ENCODE assay signal across 12 mouse cellular contexts in the genomic region with DNA sequence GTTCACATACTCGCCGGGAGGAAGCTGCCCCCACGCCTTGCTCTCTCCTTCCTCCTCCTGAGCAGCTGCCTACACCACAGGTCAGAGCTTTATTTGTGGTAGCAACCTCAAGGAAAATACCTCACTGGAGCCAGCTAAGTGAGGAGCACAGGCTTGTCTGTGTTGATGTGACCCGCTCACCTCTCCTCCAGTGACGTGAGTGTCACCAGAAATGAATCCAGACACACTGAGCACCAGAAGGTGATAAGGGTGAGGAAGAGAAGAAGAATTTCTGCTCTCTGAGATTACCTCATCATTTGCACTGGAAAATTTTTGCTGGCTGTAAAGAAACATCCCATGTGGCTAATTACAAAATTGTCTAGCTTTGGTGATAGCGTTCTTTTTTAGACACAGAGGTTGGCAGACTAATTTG.
A peak's percentile ranks its signal among the peaks of the same experiment; 100 is the strongest.
DNase-seq lines count a peak whose midpoint lies in the region; ATAC-seq and TF ChIP-seq lines count a peak whose summit lies in the region.
"Had no signal": no experiment of that assay in that cellular context is flagged by ENCODE, and none has a peak within 500 bp of the region (broad histone marks: within the 10 kb centered on the region; RNA-seq: fewer than 3 reads in every experiment).

No protein-coding gene starts in this region.

- no peak overlapping the region for H3K9ac ChIP-seq in lung, embryonic 14.5 days
- no peak overlapping the region for H3K9ac ChIP-seq in heart, embryonic 16.5 days (ENCODE audit: low read length)
- H3K9ac ChIP-seq: kidney, embryonic 15.5 days; liver, embryonic 13.5 days had no signal

- no peaks in the 10 kb centered on the region for H3K36me3 ChIP-seq in heart, embryonic 10.5 days
- H3K36me3 ChIP-seq in lung, embryonic 14.5 days (ENCODE audit: insufficient read depth): no peaks in the 10 kb centered on the region
- no peaks in the 10 kb centered on the region for H3K36me3 ChIP-seq in heart, embryonic 16.5 days (ENCODE audit: control insufficient read depth, insufficient read depth)
- H3K36me3 ChIP-seq: kidney, embryonic 15.5 days; liver, embryonic 13.5 days had no signal

- H3K9me3 ChIP-seq in heart, embryonic 10.5 days: no peaks in the 10 kb centered on the region
- H3K9me3 ChIP-seq in lung, embryonic 14.5 days (ENCODE audit: low read depth, low read length): no peaks in the 10 kb centered on the region
- no peaks in the 10 kb centered on the region for H3K9me3 ChIP-seq in heart, embryonic 16.5 days (replicated peaks; ENCODE audit: control insufficient read depth, low read length)
- H3K9me3 ChIP-seq: kidney, embryonic 15.5 days; liver, embryonic 13.5 days had no signal

- H3K27ac ChIP-seq in heart, embryonic 10.5 days: peak overlapping the region; percentile 59; the same call in 1 of the 2 replicates
- no peak overlapping the region for H3K27ac ChIP-seq in lung, embryonic 14.5 days (ENCODE audit: low read depth)
- H3K27ac ChIP-seq in heart, embryonic 16.5 days (ENCODE audit: low read length): no peak overlapping the region
- H3K27ac ChIP-seq: kidney, embryonic 15.5 days; liver, embryonic 13.5 days had no signal

- H3K4me1 ChIP-seq in heart, embryonic 10.5 days: peaks cover 18% of the 10 kb centered on the region; the same call in 1 of the 2 replicates
- H3K4me1 ChIP-seq in lung, embryonic 14.5 days (ENCODE audit: insufficient read depth): 0 out of 2 replicates have a peak, but pooled peaks cover 3% of the 10 kb centered on the region
- H3K4me1 ChIP-seq in lung, adult 2 months (ENCODE audit: control insufficient read depth, insufficient read depth, low read length): no peaks in the 10 kb centered on the region; the same call in 1 of the 2 replicates
- H3K4me1 ChIP-seq in heart, embryonic 16.5 days (ENCODE audit: control insufficient read depth, insufficient read depth, low read length): peaks cover 6% of the 10 kb centered on the region
- H3K4me1 ChIP-seq: kidney, embryonic 15.5 days; liver, embryonic 13.5 days had no signal

- peak; percentile 49; the same call in 1 of the 2 replicates for ATAC-seq in lung, embryonic 14.5 days (ENCODE audit: insufficient read depth)
- ATAC-seq in heart, embryonic 16.5 days (replicated peaks; ENCODE audit: extremely low read depth, insufficient read depth, low FRiP score): peak; percentile 60
- no peak for ATAC-seq in activated CD4-positive, CD25-positive, alpha-beta regulatory T cell, adult 4 months

- H3K27me3 ChIP-seq in heart, embryonic 10.5 days (ENCODE audit: insufficient read depth, poor library complexity, severe bottlenecking): no peaks in the 10 kb centered on the region
- H3K27me3 ChIP-seq in lung, embryonic 14.5 days (ENCODE audit: insufficient read depth, low read length): no peaks in the 10 kb centered on the region
- H3K27me3 ChIP-seq in heart, embryonic 16.5 days (ENCODE audit: control insufficient read depth, insufficient read depth, low read length): no peaks in the 10 kb centered on the region
- H3K27me3 ChIP-seq: kidney, embryonic 15.5 days; liver, embryonic 13.5 days had no signal

- intact Hi-C loops in heart, postnatal 25 days (cut with DNase I): no loop called here

- H3K4me3 ChIP-seq in heart, embryonic 10.5 days: no peak overlapping the region
- no peak overlapping the region for H3K4me3 ChIP-seq in lung, embryonic 14.5 days (ENCODE audit: low read depth, low read length)
- no peak overlapping the region for H3K4me3 ChIP-seq in lung, adult 2 months (replicated peaks; ENCODE audit: extremely low read depth, low read depth, low read length)
- H3K4me3 ChIP-seq in heart, embryonic 16.5 days (ENCODE audit: low read length): no peak overlapping the region
- H3K4me3 ChIP-seq: kidney, embryonic 15.5 days; liver, embryonic 13.5 days had no signal

- peak; percentile 76 for DNase-seq in heart, embryonic 10.5 days (ENCODE audit: low spot score)
- no peak for DNase-seq in heart, postnatal 25 days (ENCODE audit: low spot score)
- peak; percentile 15 for DNase-seq in lung, embryonic 14.5 days
- DNase-seq in lung, adult 2 months: no peak
- peak; percentile 5 for DNase-seq in lung, postnatal 10 days
- DNase-seq in natural killer cell, adult 2 months (ENCODE audit: low spot score in 2 of 2): no peak
- DNase-seq: adrenal gland, postnatal 36 days; liver, embryonic 13.5 days; right cerebral cortex, postnatal 14 days had no signal

- TF ChIP-seq POLR2A in lung, adult 2 months (IDR thresholded peaks at IDR 0.05; ENCODE audit: borderline replicate concordance, extremely low read depth, low read depth, low read length): no peak

- H3K4me2 ChIP-seq in lung, embryonic 14.5 days: 0 out of 2 replicates have a peak overlapping the region, but pooled peaks have one; percentile 15
- peak overlapping the region; percentile 21; the same call in 1 of the 2 replicates for H3K4me2 ChIP-seq in heart, embryonic 16.5 days (ENCODE audit: low read depth, low read length)
- H3K4me2 ChIP-seq: kidney, embryonic 15.5 days; liver, embryonic 13.5 days had no signal

- no peak for TF ChIP-seq CTCF in lung, embryonic 14.5 days (IDR thresholded peaks at IDR 0.05; ENCODE audit: low read depth)
- TF ChIP-seq CTCF in lung, adult 2 months (IDR thresholded peaks at IDR 0.05; ENCODE audit: insufficient read depth, low read length): no peak

- WGBS in heart, embryonic 10.5 days: 40% methylated on average over 6 of the region's 6 CpGs
- 32% methylated on average over 6 of the region's 6 CpGs for WGBS in lung, embryonic 14.5 days
- WGBS in lung, adult 2 months: 38% methylated on average over 6 of the region's 6 CpGs
- 25% methylated on average over 6 of the region's 6 CpGs for WGBS in heart, embryonic 16.5 days

Comparison
In these comparisons a context has a peak if more than half of its experiments do, and no peak if none do; other contexts are left out.
1. DNase-seq: peak in heart, embryonic 10.5 days (single experiment), lung, embryonic 14.5 days (single experiment) and lung, postnatal 10 days (single experiment); none in heart, postnatal 25 days (single experiment), lung, adult 2 months (single experiment) and natural killer cell, adult 2 months (0 of 2).